Mouse (Mus musculus) stomach, embryonic 14.5 days (tissue): Measurements from ENCODE around the gene Olfr678. TPM values are rescaled to one million over a fixed set of nuclear protein-coding genes. Genes with fewer than 3 reads are reported as not detected.
"Not testable (repeated sequence)": the region's sequence is repeated elsewhere in the genome, so short reads cannot be mapped to it uniquely, and the experiment has no call there.

Experiments
- ATAC-seq: fragments of 200-750 bp; cut with Nextera tagmentation; 2 replicates; pipeline ENCODE4 v1.8.0; 2017; ENCODE audit warnings: low read depth, moderate TSS enrichment; ENCODE audit not compliant: insufficient number of reproducible peaks, insufficient read depth, low FRiP score
- H3K27ac ChIP-seq: fragments of 300-500 bp; sonication (generic); 2 replicates; pipeline ENCODE4 v1.5.1; 2014; ENCODE audit warnings: mild to moderate bottlenecking, low read length, moderate library complexity, mixed read lengths
- H3K27me3 ChIP-seq: fragments of 300-500 bp; sonication (generic); 2 replicates; pipeline ENCODE4 v1.6.1; 2014; ENCODE audit warnings: low read length, control low read depth, mixed read lengths; ENCODE audit not compliant: control insufficient read depth, insufficient read depth
- H3K36me3 ChIP-seq: fragments of 300-500 bp; sonication (generic); 2 replicates; pipeline ENCODE4 v1.6.1; 2014; ENCODE audit warnings: mild to moderate bottlenecking, control low read depth, low read length, moderate library complexity, mixed read lengths; ENCODE audit not compliant: control insufficient read depth, insufficient read depth
- H3K4me1 ChIP-seq: fragments of 300-500 bp; sonication (generic); 2 replicates; pipeline ENCODE4 v1.6.1; 2014; ENCODE audit warnings: low read length, control low read depth, mixed read lengths; ENCODE audit not compliant: control insufficient read depth, insufficient read depth
- H3K4me2 ChIP-seq: fragments of 300-500 bp; sonication (generic); replicated peaks from 2 replicates; pipeline ENCODE4 v1.6.1; 2014; ENCODE audit warnings: low read depth, low read length, control low read depth
- H3K4me3 ChIP-seq: fragments of 300-500 bp; sonication (generic); 2 replicates; pipeline ENCODE4 v1.5.1; 2014; ENCODE audit warnings: low read depth, low read length, control low read depth
- H3K9ac ChIP-seq: fragments of 300-500 bp; sonication (generic); replicated peaks from 2 replicates; pipeline ENCODE4 v1.6.1; 2014; ENCODE audit warnings: low read depth, mild to moderate bottlenecking, control low read depth, low read length, moderate library complexity, mixed read lengths
- H3K9me3 ChIP-seq: fragments of 300-500 bp; sonication (generic); 2 replicates; pipeline ENCODE4 v1.6.1; 2016; ENCODE audit warnings: low read depth, low read length, control low read depth; ENCODE audit not compliant: control insufficient read depth
- WGBS: fragments of 180-500 bp; shearing (Covaris S2); extraction: QIAGEN DNeasy Blood & Tissue Kit; methylation state at CpG from one replicate; pipeline ENCODE4 v1.1.7; 2014; 5-methylcytosine and 5-hydroxymethylcytosine counted together
- polyA plus RNA-seq: library from polyadenylated mRNA; unstranded; fragments of >200 nt; fragmentation: Nextera tagmentation; extraction: Ambion mirVana; gene quantifications from 2 replicates; pipeline ENCODE4 v1.2.1, GENCODE M21; 2014

Gene Olfr678
- polyA plus RNA-seq = not detected in 2 replicates

DNA sequence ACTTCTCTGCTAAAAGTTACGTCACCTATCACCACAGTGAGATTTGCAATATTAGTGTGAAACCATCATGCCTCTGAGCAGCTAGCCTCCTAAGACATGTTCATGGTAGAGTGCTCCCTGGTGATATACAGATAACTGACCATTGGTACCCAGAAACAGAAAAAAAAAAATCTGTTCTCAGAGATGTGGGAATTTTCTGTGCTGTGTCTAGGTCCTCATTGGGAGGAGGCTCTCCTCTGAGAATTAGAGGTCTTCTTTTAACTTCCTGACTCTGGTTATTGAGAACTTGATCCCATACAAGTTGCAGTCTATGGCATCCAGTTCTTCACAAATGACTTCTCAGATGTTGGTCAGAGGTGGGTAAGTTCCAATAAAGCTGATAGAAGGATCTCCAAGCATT, at the start of gene Olfr678:
Olfr678 (plus strand) TSS at position 301 of the 400 bp plus-strand sequence.
- Histone ChIP-seq H3K27ac (no peak within 1 kb of the TSS), H3K27me3 (no peaks in the 10 kb centered on the region), H3K9ac (no peak within 1 kb of the TSS), H3K4me2 (no peak within 1 kb of the TSS), H3K9me3 (no peaks in the 10 kb centered on the region), H3K4me3 (no peak within 1 kb of the TSS), H3K4me1 (no peaks in the 10 kb centered on the region), H3K36me3 (no peaks in the 10 kb centered on the region)
- ATAC-seq = no peak
- 94% methylated on average over 1 of the region's 1 CpGs for WGBS

DNA sequence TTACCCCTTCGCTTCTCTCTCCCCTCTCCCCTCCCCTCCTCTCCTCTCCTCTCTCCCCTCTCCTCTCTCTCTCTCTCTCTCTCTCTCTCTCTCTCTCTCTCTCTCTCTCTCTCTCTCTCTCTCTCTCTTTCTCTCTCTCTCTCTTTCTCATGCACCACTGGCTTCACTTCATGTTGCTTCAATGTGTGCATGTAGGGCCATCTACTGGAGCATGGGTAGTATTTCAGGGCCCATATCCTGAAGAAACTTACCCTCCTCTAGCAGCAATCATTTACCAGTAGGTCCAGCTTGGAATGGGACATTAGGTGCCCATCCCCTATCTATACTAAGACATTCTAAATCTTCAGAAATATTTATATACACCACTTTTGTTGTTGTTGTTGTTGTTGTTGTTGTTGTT, 41.7 kb upstream of the Olfr678 start:
- Histone ChIP-seq H3K4me2 (no peak overlapping the region), H3K27me3 (no peaks in the 10 kb centered on the region), H3K27ac (no peak overlapping the region), H3K9ac (no peak overlapping the region), H3K36me3 (no peaks in the 10 kb centered on the region), H3K4me3 (no peak overlapping the region), H3K9me3 (no peaks in the 10 kb centered on the region), H3K4me1 (no peaks in the 10 kb centered on the region)
- ATAC-seq = no peak
- WGBS = 54% methylated on average over 1 of the region's 1 CpGs

DNA sequence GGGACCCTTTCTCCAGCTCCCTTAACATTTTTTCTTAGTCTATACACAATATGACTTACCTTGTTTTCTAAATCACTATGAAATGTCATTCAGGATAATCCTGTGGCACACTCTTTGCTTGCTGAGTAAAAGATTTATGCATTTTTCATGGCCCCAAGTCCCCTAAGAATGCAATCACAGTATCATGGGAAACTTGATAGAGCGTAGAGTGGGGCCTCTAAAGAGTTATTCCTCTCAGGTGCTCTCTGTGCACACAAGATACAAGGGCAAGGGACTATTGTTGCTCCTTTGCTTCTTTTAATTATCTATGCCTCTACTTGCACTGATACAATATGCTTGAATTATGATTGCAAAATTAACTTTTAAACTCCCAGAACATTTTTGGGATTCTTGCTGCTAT, 35.9 kb upstream of the Olfr678 start, which contains the start of gene Olfr675:
Olfr675 (minus strand) TSS at position 101 of the 400 bp plus-strand sequence.
- Histone ChIP-seq H3K4me1 (no peaks in the 10 kb centered on the region), H3K9ac (no peak within 1 kb of the TSS), H3K4me2 (no peak within 1 kb of the TSS), H3K9me3 (no peaks in the 10 kb centered on the region), H3K27ac (no peak within 1 kb of the TSS), H3K36me3 (no peaks in the 10 kb centered on the region), H3K27me3 (no peaks in the 10 kb centered on the region), H3K4me3 (no peak within 1 kb of the TSS)
- 76% methylated on average over 1 of the region's 1 CpGs for WGBS
- ATAC-seq = no peak

DNA sequence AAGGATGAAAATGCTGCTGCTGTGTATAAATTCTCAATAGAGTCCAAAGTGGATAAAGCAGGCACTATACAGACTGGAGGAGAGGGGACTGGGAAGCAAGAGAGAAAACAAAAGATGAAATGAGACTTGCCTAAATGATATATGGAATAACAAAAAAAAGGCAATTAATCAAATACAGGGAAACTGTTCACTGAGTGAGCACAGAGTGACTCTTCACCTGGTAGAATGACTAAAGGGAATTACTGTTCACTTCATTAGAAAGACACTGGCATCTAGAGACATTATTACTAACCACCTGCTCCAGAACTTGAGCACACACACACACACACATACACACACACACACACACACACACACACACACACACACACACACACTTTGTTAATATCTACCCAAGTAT, 31.9 kb upstream of the Olfr678 start, which contains the start of gene Olfr676:
Olfr676 (plus strand) TSS at position 301 of the 400 bp plus-strand sequence.
- no peak within 1 kb of the TSS for H3K4me2 ChIP-seq
- H3K4me3 ChIP-seq = no peak within 1 kb of the TSS
- H3K36me3 ChIP-seq = no peaks in the 10 kb centered on the region
- H3K9ac ChIP-seq = no peak within 1 kb of the TSS
- ATAC-seq = no peak
- H3K27ac ChIP-seq = no peak within 1 kb of the TSS
- H3K4me1 ChIP-seq = no peaks in the 10 kb centered on the region
- H3K9me3 ChIP-seq = no peaks in the 10 kb centered on the region
- no peaks in the 10 kb centered on the region for H3K27me3 ChIP-seq

DNA sequence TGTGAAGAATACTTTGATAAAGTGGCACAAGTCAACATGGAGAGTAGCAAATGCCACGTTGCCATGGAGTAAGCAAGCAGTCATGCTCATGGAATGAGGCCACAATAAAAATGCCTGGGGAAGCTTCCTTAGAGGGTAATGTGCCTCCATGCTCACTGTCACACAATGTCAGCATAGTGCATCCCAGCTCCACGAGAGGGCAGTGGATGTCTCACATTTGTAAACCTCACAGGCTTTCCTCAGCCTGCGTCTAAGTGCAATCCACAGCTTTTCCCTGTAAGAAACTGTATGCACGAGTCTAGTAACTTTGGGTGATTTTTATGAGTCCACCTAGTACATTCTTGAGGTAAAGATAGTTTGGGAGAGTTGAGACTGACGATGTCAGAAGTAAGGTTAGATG, 30.4 kb upstream of the Olfr678 start:
- WGBS = 49% methylated on average over 5 of the region's 5 CpGs
- H3K9ac ChIP-seq, H3K27ac ChIP-seq, H3K9me3 ChIP-seq, H3K4me3 ChIP-seq, H3K27me3 ChIP-seq, H3K4me1 ChIP-seq, H3K36me3 ChIP-seq, H3K4me2 ChIP-seq, ATAC-seq: not testable (repeated sequence)

DNA sequence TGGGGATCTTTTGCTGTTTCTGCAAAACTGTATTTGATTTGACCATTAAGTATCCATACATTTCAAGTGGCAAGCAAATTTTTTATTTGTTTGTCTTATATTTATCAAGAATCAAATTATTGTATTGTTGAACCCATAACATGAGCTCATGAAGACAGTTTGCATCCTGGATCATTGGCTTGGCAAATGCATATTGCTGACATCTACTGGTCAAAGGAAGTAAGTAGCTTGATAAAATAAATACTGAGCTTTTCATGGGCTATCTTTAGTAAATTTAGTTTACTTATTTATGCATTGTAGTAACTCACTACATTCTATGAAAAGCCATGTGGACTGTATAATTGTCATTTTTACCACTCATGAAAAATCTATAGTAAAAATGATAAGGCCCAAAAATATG, 5.3 kb upstream of the Olfr678 start:
- H3K27ac ChIP-seq = no peak overlapping the region
- no peaks in the 10 kb centered on the region for H3K4me1 ChIP-seq
- H3K4me2 ChIP-seq = no peak overlapping the region
- H3K36me3 ChIP-seq = no peaks in the 10 kb centered on the region
- H3K4me3 ChIP-seq = no peak overlapping the region
- ATAC-seq = no peak
- no peaks in the 10 kb centered on the region for H3K27me3 ChIP-seq
- H3K9ac ChIP-seq = no peak overlapping the region
- H3K9me3 ChIP-seq = no peaks in the 10 kb centered on the region

DNA sequence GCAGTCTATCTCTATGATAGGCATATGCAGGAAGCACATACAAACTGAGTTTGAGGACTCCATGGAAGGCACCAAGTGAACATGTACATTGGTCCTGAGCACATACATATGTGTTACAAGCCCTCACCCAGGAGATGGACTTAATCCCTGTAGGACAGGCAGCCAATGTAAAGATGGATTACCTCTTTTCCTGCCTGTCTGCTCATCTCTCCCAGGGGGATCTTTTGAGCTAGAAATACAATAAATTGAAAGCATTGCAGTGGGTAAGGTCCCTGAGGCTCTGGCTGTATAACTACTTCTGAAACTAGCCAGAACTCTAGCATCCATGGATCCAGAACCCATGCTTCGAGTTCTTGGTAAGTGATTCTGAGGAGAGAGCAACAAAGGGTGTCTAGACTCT, 16.6 kb downstream of the Olfr678 start, which contains the start of gene Olfr679:
Olfr679 (plus strand) TSS at position 301 of the 400 bp plus-strand sequence.
- Histone ChIP-seq H3K27me3 (no peaks in the 10 kb centered on the region), H3K4me3 (no peak within 1 kb of the TSS), H3K4me1 (no peaks in the 10 kb centered on the region), H3K9ac (no peak within 1 kb of the TSS), H3K36me3 (no peaks in the 10 kb centered on the region), H3K27ac (no peak within 1 kb of the TSS), H3K4me2 (no peak within 1 kb of the TSS), H3K9me3 (no peaks in the 10 kb centered on the region)
- WGBS = 81% methylated on average over 1 of the region's 1 CpGs
- ATAC-seq = no peak

DNA sequence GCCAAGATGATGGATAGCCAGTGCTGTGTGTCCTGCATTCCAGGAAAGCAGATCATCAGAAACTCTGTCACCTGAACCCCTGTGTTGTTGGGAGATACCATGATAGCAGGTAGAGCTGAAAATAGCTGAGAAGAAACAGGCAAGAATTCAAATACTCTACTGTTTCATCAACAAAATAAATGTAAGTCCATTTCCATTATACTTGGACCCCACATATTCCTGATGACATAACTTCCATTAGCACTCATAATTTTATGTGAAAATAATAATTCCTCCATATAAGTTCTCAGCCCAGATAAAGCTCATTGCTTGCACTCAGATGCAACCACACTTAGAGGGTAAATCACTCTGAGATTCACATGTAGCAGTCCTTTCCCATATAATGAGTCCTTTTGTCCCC, 28.4 kb downstream of the Olfr678 start, which contains the start of gene Olfr680-ps1:
Olfr680-ps1 (minus strand) TSS at position 101 of the 400 bp plus-strand sequence.
- not testable (repeated sequence) for H3K9ac ChIP-seq, H3K27me3 ChIP-seq, H3K4me3 ChIP-seq, H3K27ac ChIP-seq, ATAC-seq, H3K36me3 ChIP-seq, H3K4me1 ChIP-seq, H3K4me2 ChIP-seq, H3K9me3 ChIP-seq

DNA sequence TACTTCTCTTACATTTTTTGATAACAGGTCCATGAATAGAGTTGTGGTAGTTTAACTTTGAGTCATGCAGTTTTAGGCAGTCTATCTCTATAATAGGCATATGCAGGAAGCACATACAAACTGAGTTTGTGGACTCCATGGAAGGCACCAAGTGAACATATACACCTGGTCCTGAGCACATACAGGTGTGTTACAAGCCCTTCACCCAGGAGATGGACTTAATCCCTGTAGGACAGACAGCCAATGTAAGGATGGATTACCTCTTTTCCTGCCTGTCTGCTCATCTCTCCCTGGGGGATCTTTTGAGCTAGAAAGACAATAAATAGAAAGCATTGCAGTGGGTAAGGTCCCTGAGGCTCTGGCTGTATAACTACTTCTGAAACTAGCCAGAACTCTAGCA, 52.3 kb downstream of the Olfr678 start, which contains the start of gene Olfr681:
Olfr681 (plus strand) TSS at position 301 of the 400 bp plus-strand sequence.
- Histone ChIP-seq H3K36me3 (no peaks in the 10 kb centered on the region), H3K4me3 (no peak within 1 kb of the TSS), H3K4me1 (no peaks in the 10 kb centered on the region), H3K9ac (no peak within 1 kb of the TSS), H3K9me3 (no peaks in the 10 kb centered on the region), H3K27me3 (no peaks in the 10 kb centered on the region), H3K27ac (no peak within 1 kb of the TSS), H3K4me2 (no peak within 1 kb of the TSS)
- ATAC-seq = no peak
